Mouse (Mus musculus) forebrain, postnatal 0 days (tissue): ENCODE data around the gene Gtsf1l. TPM values are rescaled to one million over a fixed set of nuclear protein-coding genes. Genes with fewer than 3 reads are reported as not detected.
A peak's percentile ranks its signal among the peaks of the same experiment; 100 is the strongest.
"Not testable (repeated sequence)": the region's sequence is repeated elsewhere in the genome, so short reads cannot be mapped to it uniquely, and the experiment has no call there.

Experiments
- ATAC-seq: fragments of 200-750 bp; cut with Nextera tagmentation; 2 replicates; pipeline ENCODE4 v1.8.0; 2017; ENCODE audit warnings: mild to moderate bottlenecking, moderate library complexity
- DNase-seq: peaks from one replicate; pipeline ENCODE4 v3.0.0-alpha.2; 2015
- H3K27ac ChIP-seq: fragments of 300-500 bp; sonication (generic); 2 replicates; pipeline ENCODE4 v1.5.1; 2014; ENCODE audit warnings: low read depth, mild to moderate bottlenecking, antibody characterized with exemption, low read length, moderate library complexity, mixed read lengths
- H3K27me3 ChIP-seq: fragments of 300-500 bp; sonication (generic); 2 replicates; pipeline ENCODE4 v1.6.1; 2014; ENCODE audit warnings: mild to moderate bottlenecking, low read length, mixed read lengths; ENCODE audit not compliant: insufficient read depth
- H3K36me3 ChIP-seq: fragments of 300-500 bp; sonication (generic); 2 replicates; pipeline ENCODE4 v1.6.1; 2014; ENCODE audit warnings: mild to moderate bottlenecking, moderate library complexity; ENCODE audit not compliant: insufficient read depth
- H3K4me1 ChIP-seq: fragments of 300-500 bp; sonication (generic); 2 replicates; pipeline ENCODE4 v1.6.1; 2014; ENCODE audit warnings: antibody characterized with exemption; ENCODE audit not compliant: insufficient read depth
- H3K4me2 ChIP-seq: fragments of 300-500 bp; sonication (generic); 2 replicates; pipeline ENCODE4 v1.6.1; 2014; ENCODE audit warnings: low read depth, mild to moderate bottlenecking, moderate library complexity
- H3K4me3 ChIP-seq: fragments of 300-500 bp; sonication (generic); 2 replicates; pipeline ENCODE4 v1.5.1; 2014; ENCODE audit warnings: low read depth, low read length, mixed read lengths
- H3K9ac ChIP-seq: fragments of 300-500 bp; sonication (generic); 2 replicates; pipeline ENCODE4 v1.6.1; 2014; ENCODE audit warnings: mild to moderate bottlenecking
- H3K9me3 ChIP-seq: fragments of 300-500 bp; sonication (generic); 2 replicates; pipeline ENCODE4 v1.6.1; 2016; ENCODE audit warnings: low read length
- CTCF ChIP-seq: sonication (generic); IDR thresholded peaks from 2 replicates; pipeline ENCODE4 v1.5.1; 2016; ENCODE audit warnings: antibody characterized with exemption, control low read depth, low read depth
- WGBS: fragments of 180-500 bp; shearing (Covaris S2); extraction: QIAGEN DNeasy Blood & Tissue Kit; methylation state at CpG from one replicate; pipeline ENCODE4 v1.1.7; 2014; 5-methylcytosine and 5-hydroxymethylcytosine counted together
- polyA plus RNA-seq: library from polyadenylated mRNA; unstranded; fragments of >200 nt; fragmentation: Nextera tagmentation; extraction: Ambion mirVana; gene quantifications from 2 replicates; pipeline ENCODE4 v1.2.1, GENCODE M21; 2015
- total RNA-seq: library from RNA; depleted of rRNA; stranded (reverse); fragments of >200 nt; gene quantifications from 2 replicates; pipeline ENCODE4 v1.2.3, GENCODE M21; 2014

Gtsf1l gene
- total and polyA plus RNA-seq, 2 experiments from 2014 or later, result 0.31 TPM; not detected in 1

DNA sequence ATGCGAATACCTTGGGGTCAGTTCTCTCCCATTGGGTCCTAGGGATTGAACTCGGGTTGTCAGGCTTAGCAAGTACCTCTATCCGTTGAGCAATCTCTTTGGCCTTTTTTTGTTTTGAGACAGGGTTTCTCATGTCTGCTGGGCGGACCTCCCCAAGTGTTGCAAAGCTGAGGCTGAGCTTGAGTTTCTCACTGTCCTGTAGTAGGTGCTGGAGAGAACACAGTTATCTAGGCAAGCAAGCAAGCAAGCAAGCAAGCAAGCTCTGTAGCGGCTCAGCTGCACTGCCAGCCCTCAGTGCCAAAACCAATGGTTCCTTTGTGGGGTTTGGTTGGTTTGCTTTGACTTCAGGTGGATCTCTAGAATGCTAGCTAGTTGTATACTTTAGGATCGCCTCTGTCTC, 27.0 kb downstream of the Gtsf1l start:
- TF ChIP-seq CTCF, result no peak
- 79% methylated on average over 6 of the region's 6 CpGs for WGBS

GRCm38 (mm10) chr2:163058981-163059380, 28.7 kb downstream of the Gtsf1l start:
- H3K27ac ChIP-seq, ATAC-seq, H3K4me3 ChIP-seq, H3K27me3 ChIP-seq, H3K36me3 ChIP-seq, H3K4me1 ChIP-seq, H3K9ac ChIP-seq, H3K4me2 ChIP-seq, DNase-seq, H3K9me3 ChIP-seq: not testable (repeated sequence)
- WGBS, result 93% methylated on average over 7 of the region's 7 CpGs

More for the DNA sequence above, 27.0 kb downstream of the Gtsf1l start:
- Histone ChIP-seq H3K4me1 (no peaks in the 10 kb centered on the region), H3K4me2 (no peak overlapping the region), H3K9ac (no peak overlapping the region), H3K9me3 (no peaks in the 10 kb centered on the region), H3K27me3 (no peaks in the 10 kb centered on the region), H3K4me3 (no peak overlapping the region), H3K27ac (no peak overlapping the region), H3K36me3 (no peaks in the 10 kb centered on the region)
- ATAC-seq (no peak), DNase-seq (no peak)

GRCm38 (mm10) chr2:163056584-163056983, 31.1 kb downstream of the Gtsf1l start:
- no peak overlapping the region for H3K4me3 ChIP-seq
- no peak overlapping the region for H3K4me2 ChIP-seq
- 84% methylated on average over 9 of the region's 9 CpGs for whole genome bisulfite sequencing
- H3K4me1 ChIP-seq, result peaks cover 9% of the 10 kb centered on the region; the same call in 1 of the 2 replicates
- no peaks in the 10 kb centered on the region for H3K27me3 ChIP-seq
- H3K27ac ChIP-seq, result no peak overlapping the region
- ATAC-seq (no peak), DNase-seq (no peak)
- TF ChIP-seq CTCF, result no peak
- no peaks in the 10 kb centered on the region for H3K36me3 ChIP-seq
- no peak overlapping the region for H3K9ac ChIP-seq
- no peaks in the 10 kb centered on the region for H3K9me3 ChIP-seq

GRCm38 (mm10) chr2:163055715-163056114, 31.9 kb downstream of the Gtsf1l start:
- Histone ChIP-seq H3K4me1 (peaks cover 9% of the 10 kb centered on the region; the same call in 1 of the 2 replicates), H3K9me3 (no peaks in the 10 kb centered on the region), H3K27ac (no peak overlapping the region), H3K9ac (no peak overlapping the region), H3K36me3 (no peaks in the 10 kb centered on the region), H3K4me3 (no peak overlapping the region), H3K27me3 (no peaks in the 10 kb centered on the region), H3K4me2 (no peak overlapping the region)
- no peak for ATAC-seq
- WGBS, result 25% methylated on average over 5 of the region's 5 CpGs
- no peak for DNase-seq
- no peak for TF ChIP-seq CTCF

DNA sequence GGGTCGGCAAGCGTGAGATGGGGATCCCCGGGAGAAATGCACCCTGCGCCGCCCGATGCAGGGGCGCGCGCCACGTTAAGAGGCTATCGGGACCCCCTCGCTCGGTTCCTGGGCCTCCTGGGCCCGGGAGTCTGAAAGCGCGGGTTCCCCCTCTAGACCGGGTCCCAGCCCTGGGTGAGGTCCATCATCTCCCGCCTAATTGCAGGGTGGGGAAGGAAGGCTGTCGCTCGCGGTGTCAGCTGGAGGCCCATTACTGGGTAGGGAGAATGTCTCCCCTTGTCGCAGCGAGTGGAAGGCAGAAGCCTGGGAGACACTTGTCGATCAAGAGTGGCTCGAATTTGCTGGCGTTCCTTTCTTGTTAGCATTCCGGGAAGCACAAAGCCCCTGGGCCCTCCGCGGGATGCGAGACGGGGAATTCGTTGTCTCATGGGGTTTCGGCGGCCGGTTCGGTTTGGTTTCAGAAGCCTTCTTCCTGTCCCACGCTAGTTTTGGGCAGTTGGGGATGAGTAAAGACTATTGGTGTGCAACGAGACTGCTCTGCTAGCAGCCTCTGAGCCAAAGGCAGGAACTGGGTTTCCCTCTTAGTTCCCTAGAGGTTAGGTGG, 32.7 kb downstream of the Gtsf1l start:
- no peak for TF ChIP-seq CTCF
- Histone ChIP-seq H3K4me3 (peak overlapping the region; percentile 53), H3K36me3 (no peaks in the 10 kb centered on the region), H3K27me3 (no peaks in the 10 kb centered on the region), H3K9me3 (no peaks in the 10 kb centered on the region), H3K27ac (no peak overlapping the region), H3K9ac (peak overlapping the region; percentile 39; the same call in 1 of the 2 replicates), H3K4me1 (peaks cover 9% of the 10 kb centered on the region; the same call in 1 of the 2 replicates), H3K4me2 (peak overlapping the region; percentile 100)
- no peak for DNase-seq
- under 1% methylated on average over 35 of the region's 38 CpGs for WGBS
- no peak for ATAC-seq

- under 1% methylated on average over 48 of the region's 48 CpGs for WGBS
- peak; percentile 100 for ATAC-seq
- peak within 1 kb of the TSS; percentile 100 for H3K4me2 ChIP-seq
- peak within 1 kb of the TSS; percentile 39 for H3K9ac ChIP-seq
- H3K27me3 ChIP-seq, result no peaks in the 10 kb centered on the region
- DNase-seq, result peak; percentile 93
- H3K27ac ChIP-seq, result no peak within 1 kb of the TSS
- H3K4me3 ChIP-seq, result peak within 1 kb of the TSS; percentile 53
- no peaks in the 10 kb centered on the region for H3K9me3 ChIP-seq
- H3K4me1 ChIP-seq, result peaks cover 9% of the 10 kb centered on the region; the same call in 1 of the 2 replicates
- no peak for TF ChIP-seq CTCF
- H3K36me3 ChIP-seq, result no peaks in the 10 kb centered on the region
Measured at GRCm38 (mm10) chr2:163054335-163054840, 33.3 kb downstream of the Gtsf1l start, which contains the start of gene Mybl2. TSS of gene Mybl2 (plus strand) at chr2:163054687.

GRCm38 (mm10) chr2:163052826-163053225, 34.8 kb downstream of the Gtsf1l start:
- ATAC-seq (no peak), DNase-seq (no peak)
- Histone ChIP-seq H3K36me3 (no peaks in the 10 kb centered on the region), H3K27ac (no peak overlapping the region), H3K4me2 (no peak overlapping the region), H3K9me3 (no peaks in the 10 kb centered on the region), H3K4me3 (no peak overlapping the region), H3K9ac (no peak overlapping the region), H3K4me1 (peaks cover 9% of the 10 kb centered on the region; the same call in 1 of the 2 replicates), H3K27me3 (no peaks in the 10 kb centered on the region)
- WGBS, result 37% methylated on average over 4 of the region's 4 CpGs
- no peak for TF ChIP-seq CTCF
